Mouse (Mus musculus): ENCODE measurements around the gene Trak2. TPM values are rescaled to one million over a fixed set of nuclear protein-coding genes. Genes with fewer than 3 reads are reported as not detected.
"Not testable (repeated sequence)": the region's sequence is repeated elsewhere in the genome, so short reads cannot be mapped to it uniquely, and the experiment has no call there.

Trak2 gene
- polyA plus RNA-seq, 1 experiment: 35.7 TPM

DNA sequence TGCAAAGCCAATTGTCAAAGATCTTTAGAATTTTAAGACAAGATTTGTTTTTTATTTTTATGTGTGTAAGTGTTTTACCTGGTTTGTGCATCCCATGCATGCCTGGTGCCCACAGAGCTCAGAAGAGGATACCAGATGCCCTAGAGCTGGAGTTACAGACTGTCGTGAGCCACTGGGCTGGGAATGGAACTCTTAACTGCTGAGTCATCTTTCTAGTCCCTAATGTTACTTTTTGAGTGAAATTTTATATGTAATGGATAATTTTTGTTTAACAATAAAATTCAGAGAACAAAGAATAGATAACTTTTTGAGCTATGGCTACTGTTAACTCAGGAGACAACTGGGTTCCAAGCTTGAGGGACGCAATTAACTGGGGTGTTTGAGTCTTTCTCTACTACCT, 13.5 kb downstream of the Trak2 start:
- H3K4me1 ChIP-seq (ENCODE audit: control insufficient read depth, insufficient read depth, insufficient read length, low read length): peaks cover 29% of the 10 kb centered on the region

DNA sequence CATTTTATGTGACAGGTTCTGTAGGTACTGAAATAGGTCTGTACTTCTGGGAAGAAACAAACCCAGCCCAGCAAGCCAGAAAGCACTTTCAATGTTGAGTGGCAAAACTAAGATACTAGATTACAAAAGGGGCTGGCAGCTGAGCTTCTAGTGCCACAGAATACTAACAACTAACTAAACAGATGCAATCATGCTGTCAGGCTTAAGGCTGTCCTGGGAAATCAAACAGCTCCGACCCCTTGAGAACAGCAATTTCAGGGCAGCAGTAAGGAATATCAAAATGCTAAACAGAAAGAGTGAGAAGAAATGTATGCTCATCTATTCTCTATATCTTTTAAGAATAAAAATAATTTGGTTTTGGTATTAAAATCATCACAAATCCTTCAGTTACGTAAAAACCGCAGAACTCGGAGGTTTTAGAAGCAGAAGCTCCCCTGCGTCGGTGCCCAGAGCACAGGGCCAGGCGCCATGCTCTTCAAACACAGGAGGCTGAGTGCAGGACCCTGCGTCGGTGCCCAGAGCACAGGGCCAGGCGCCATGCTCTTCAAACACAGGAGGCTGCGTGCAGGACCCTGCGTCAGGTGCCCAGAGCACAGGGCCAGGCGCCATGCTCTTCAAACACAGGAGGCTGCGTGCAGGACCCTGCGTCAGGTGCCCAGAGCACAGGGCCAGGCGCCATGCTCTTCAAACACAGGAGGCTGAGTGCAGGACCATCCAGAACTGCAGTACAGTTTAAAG, 14.3 kb downstream of the Trak2 start:
- Histone ChIP-seq H3K27ac (replicated peaks; ENCODE audit: low read depth, low read length) (peak overlapping the region; percentile 36; the same call in 1 of the 2 replicates), H3K4me1 (ENCODE audit: control insufficient read depth, insufficient read depth, insufficient read length, low read length) (peaks cover 32% of the 10 kb centered on the region)
- not testable (repeated sequence) for H3K4me3 ChIP-seq (ENCODE audit: insufficient read depth, low read depth, low read length)

More for the DNA sequence above, 13.5 kb downstream of the Trak2 start:
- Histone ChIP-seq H3K27ac (replicated peaks; ENCODE audit: low read depth, low read length) (no peak overlapping the region), H3K4me3 (ENCODE audit: insufficient read depth, low read depth, low read length) (no peak overlapping the region)

DNA sequence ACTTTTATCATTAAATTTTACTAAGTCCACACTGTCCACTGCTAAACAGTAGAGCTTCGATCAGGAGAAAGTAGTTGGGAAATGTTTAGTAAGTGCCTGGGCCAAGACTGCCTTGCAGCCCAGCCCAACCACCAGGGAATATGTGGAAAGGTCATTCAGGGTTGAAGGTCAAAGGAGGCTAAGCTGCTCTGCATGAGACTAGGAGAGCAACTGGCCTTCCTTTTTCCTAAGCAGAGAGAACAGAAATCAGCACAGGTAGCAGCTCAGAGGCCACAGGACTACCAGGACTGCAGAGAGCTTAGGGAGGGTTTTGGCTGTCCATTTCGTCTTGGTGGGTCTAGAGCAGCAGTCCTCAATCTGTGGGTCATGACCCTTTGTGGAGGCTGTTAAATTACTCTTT, 15.3 kb downstream of the Trak2 start:
- H3K4me1 ChIP-seq (ENCODE audit: control insufficient read depth, insufficient read depth, insufficient read length, low read length): peaks cover 35% of the 10 kb centered on the region
- H3K4me3 ChIP-seq (ENCODE audit: insufficient read depth, low read depth, low read length): no peak overlapping the region
- peak overlapping the region; percentile 53 for H3K27ac ChIP-seq (replicated peaks; ENCODE audit: low read depth, low read length)

DNA sequence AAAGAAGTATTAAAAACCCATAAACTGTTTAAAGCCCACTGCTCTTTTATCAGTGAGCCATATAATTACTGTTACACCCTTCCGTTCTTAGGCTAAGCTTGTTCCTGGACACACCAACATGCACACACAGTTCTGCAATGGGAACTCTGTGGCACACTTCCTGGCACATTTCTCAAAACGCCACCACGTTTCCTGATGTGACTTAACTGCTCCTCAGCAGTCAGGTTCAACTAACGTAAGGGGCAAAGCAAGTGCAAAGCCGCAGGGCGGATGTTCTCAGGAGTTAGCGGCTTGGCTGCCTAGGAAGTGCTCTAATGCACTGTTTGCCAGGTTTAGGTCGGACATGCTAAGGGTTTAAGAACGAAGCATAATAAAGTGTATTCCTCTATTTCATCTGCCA, 17.0 kb downstream of the Trak2 start:
- no peak overlapping the region for H3K4me3 ChIP-seq (ENCODE audit: insufficient read depth, low read depth, low read length)
- H3K4me1 ChIP-seq (ENCODE audit: control insufficient read depth, insufficient read depth, insufficient read length, low read length): peaks cover 40% of the 10 kb centered on the region
- H3K27ac ChIP-seq (replicated peaks; ENCODE audit: low read depth, low read length): 0 out of 2 replicates have a peak overlapping the region, but pooled peaks have one; percentile 15

DNA sequence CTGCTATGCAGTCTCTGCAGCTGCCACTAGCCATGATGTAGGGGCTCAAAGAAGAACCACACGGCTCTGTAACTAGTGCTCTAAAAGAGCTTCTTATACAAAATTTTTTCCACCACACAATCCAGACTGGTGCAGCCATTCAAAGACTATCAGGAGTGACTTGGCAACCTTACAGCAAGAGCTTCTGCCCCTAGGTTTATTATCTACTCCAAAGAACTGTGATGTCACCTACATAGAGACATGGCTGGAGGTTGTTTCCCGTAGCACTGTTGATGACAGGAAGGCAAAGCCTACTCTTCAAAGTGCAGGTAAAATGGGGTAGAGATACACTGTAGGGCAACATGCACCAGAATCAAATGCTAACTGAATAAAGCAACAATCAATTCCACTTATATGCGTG, 17.5 kb downstream of the Trak2 start:
- Histone ChIP-seq H3K4me1 (ENCODE audit: control insufficient read depth, insufficient read depth, insufficient read length, low read length) (peaks cover 37% of the 10 kb centered on the region), H3K27ac (replicated peaks; ENCODE audit: low read depth, low read length) (no peak overlapping the region), H3K4me3 (ENCODE audit: insufficient read depth, low read depth, low read length) (no peak overlapping the region)

DNA sequence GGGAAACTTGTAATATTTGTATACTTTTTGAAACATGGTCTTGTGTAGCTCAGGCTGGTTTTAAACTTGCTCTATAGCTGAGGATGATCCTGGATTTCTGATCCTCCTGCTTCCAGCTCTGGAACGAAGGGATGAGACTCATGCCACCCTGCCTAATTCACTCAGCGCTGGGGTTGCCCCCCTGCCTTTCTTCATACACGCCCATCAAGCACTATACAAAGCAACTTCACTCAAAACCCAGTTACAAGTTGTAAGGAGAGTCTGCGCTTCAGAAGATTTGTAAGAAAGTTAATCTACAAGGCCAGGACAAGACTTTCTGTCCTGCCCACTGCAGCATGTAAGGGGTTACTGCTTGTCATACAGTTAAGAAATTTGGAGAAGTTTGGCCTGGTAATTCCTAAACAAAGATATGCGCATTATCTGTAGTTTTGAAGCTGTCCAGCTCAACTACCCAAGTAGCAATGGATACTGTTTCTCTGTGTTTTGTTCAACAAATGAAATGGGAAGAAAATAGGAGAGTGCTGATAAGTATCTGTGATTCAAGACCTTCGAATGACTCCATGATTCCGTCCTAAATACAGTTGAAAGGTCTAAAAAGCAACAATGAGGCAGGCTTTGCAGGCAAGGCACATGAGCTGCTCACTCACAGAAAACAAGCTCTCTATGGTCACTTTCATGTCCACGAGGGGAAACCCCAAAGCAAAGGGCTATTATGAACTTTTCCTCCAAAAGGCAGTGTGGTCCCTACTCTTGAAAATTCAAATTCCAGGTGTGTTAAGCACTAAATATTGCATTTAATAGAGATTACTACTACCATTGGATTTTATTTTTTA, 18.4 kb downstream of the Trak2 start:
- Histone ChIP-seq H3K27ac (replicated peaks; ENCODE audit: low read depth, low read length) (no peak overlapping the region; the same call in 1 of the 2 replicates), H3K4me3 (ENCODE audit: insufficient read depth, low read depth, low read length) (no peak overlapping the region), H3K4me1 (ENCODE audit: control insufficient read depth, insufficient read depth, insufficient read length, low read length) (peaks cover 35% of the 10 kb centered on the region)

DNA sequence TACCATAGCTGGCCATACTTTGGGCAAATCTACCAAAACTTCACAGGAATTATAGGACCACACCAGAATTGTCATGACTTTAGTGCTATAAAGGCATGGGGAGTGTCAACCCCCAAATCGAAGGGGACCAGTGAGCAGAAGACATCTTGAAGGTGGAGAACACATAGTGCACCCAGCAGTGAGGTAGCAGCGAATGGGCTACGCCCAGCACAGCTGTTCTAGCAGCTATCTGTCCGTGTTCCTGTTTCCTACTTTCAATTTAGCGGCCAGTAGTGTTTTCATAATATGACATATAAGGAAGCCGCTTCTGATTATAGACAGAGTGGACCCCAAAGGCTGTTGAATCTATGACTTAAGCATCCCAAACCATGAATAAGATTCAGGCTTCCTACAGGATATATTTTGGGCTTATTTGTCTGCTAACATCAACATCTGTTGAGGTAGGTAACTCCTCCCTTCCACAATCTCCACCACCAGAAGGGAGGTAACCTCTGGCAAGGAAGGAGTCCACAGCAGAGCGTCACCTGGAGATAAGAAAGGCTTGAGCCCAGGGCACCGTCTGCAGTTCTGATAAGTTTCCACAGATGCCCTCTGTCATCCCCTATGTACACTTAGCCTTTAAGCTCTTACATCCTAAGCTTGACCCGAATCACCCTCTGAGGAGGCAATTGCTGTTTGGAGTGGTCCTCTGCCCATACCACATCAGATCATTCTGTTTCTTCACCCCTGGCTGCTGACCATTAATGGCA, 19.4 kb downstream of the Trak2 start:
- H3K27ac ChIP-seq (replicated peaks; ENCODE audit: low read depth, low read length): peak overlapping the region; percentile 18; the same call in 1 of the 2 replicates
- no peak overlapping the region for H3K4me3 ChIP-seq (ENCODE audit: insufficient read depth, low read depth, low read length)
- H3K4me1 ChIP-seq (ENCODE audit: control insufficient read depth, insufficient read depth, insufficient read length, low read length): peaks cover 35% of the 10 kb centered on the region

DNA sequence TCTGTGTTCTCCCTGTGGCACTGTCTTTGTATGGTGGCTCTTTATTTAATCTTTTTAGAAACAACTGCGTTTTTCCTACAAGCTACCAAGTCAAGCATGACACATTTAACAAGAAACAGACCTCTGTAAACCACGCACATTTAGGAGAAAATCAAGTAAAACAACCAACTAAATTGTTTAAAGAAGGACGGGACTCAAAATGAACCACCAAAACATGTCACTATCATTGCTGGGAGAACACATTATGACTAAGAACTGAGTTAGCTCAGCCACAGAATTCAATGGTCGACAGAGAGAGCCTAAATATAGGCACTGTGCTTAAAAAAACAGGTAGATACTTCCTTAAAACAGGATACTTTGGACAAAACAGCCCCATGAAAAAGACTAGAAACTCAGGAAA, 20.2 kb downstream of the Trak2 start:
- peaks cover 29% of the 10 kb centered on the region for H3K4me1 ChIP-seq (ENCODE audit: control insufficient read depth, insufficient read depth, insufficient read length, low read length)
- peak overlapping the region; percentile 46 for H3K27ac ChIP-seq (replicated peaks; ENCODE audit: low read depth, low read length)
- H3K4me3 ChIP-seq (ENCODE audit: insufficient read depth, low read depth, low read length): no peak overlapping the region

DNA sequence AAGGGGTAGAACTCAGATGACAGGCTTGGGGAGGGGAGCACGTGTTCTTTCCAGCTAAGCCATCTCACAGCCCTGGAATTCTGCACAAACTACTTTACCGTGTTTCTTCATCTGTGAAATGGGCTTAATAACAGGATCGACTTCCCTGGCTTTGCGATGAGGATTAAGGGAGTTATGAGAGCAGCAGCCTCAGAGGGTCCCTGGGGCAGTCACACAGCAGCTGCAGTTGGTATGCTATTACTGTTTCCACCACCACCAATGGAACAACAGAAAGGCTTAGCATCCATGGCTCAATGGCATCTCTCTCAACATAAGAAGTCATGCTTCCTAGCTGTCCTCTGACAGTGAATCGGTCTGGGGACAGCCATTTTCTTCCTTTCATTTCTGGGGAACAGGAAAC, 20.7 kb downstream of the Trak2 start:
- Histone ChIP-seq H3K4me3 (ENCODE audit: insufficient read depth, low read depth, low read length) (no peak overlapping the region), H3K4me1 (ENCODE audit: control insufficient read depth, insufficient read depth, insufficient read length, low read length) (peaks cover 28% of the 10 kb centered on the region), H3K27ac (replicated peaks; ENCODE audit: low read depth, low read length) (peak overlapping the region; percentile 46)

DNA sequence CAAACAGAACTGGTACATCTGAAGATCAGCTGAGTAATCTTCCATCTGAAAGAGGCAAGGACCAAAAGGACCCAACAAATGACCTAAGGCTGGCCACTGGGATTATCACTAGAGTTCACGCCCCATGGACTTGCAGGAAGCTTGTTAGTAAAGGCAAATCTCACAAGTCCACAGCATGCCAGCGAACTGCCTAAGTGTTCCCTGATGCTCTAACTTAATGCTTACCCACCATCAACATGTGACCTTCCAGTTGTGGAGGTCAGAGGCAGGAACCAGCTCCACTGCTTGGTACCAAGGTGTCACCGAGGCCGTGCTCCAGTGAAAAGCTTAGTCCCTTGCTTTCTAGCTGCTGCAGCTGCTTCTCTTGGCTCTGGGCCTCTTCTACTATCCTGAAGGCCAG, 21.4 kb downstream of the Trak2 start:
- H3K27ac ChIP-seq (replicated peaks; ENCODE audit: low read depth, low read length): peak overlapping the region; percentile 46

DNA sequence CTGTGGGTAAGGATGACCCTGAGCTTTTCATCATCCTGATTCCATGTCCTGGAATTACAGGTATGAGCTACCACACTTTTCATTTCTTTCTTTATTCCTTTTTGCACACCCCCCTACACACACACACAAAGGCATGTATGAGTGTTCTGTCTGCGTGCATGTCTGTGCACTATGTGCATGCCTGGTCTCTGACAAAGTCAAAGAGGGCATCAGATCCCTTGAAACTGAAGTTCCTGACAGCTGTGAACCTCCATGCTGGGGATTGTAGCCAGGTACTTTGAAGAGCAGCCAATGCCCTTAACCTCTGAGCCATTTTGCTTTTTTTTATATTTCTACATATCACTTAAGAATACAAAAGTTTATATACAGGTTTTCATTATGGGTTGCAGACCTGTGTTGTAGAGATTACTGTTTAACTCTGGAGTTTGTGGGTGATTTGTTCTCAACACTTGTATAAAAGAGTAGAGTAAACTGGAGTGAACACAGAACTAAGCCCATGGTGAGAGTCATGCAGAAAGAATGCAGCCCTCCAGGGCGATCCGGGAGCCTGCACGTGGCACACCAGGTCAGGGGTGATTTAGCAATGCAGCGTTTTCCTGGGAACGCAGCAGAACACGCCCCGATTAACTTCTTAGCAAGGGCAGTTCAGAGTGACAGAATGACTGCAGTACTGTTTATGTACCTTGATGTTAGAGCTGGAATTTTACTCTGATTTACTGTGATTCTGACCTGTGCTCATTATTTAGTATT, 22.2 kb downstream of the Trak2 start:
- Histone ChIP-seq H3K4me3 (ENCODE audit: insufficient read depth, low read depth, low read length) (no peak overlapping the region), H3K4me1 (ENCODE audit: control insufficient read depth, insufficient read depth, insufficient read length, low read length) (peaks cover 20% of the 10 kb centered on the region), H3K27ac (replicated peaks; ENCODE audit: low read depth, low read length) (peak overlapping the region; percentile 50)

More for the DNA sequence above, 21.4 kb downstream of the Trak2 start:
- Histone ChIP-seq H3K4me1 (ENCODE audit: control insufficient read depth, insufficient read depth, insufficient read length, low read length) (peaks cover 22% of the 10 kb centered on the region), H3K4me3 (ENCODE audit: insufficient read depth, low read depth, low read length) (no peak overlapping the region)

DNA sequence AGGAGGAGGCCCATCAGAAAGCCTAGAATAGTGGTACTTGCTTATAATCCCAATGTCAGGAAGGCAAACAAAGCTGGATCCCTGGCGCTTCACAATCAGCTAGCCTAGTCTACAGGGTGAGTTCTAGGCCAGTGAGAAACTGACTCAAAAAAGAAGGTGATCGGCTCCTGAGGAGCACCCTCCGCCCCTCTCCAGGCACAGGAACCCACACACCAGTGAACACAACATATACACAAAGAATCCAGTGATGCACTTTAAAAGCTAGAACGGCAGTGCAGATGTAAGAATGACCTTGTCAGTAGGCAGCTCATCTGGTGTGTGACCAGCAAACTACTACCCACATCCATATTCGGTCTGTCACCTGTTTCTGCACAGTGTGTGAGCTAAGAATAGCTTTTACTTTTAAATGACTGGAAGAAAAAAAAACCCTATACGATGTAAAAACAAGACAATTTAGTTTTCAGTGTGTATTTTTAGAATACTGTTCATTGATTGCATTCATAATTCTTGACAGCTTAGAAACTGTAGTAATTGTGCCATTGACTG, 23.6 kb downstream of the Trak2 start:
- H3K27ac ChIP-seq (replicated peaks; ENCODE audit: low read depth, low read length): peak overlapping the region; percentile 70
- no peak overlapping the region for H3K4me3 ChIP-seq (ENCODE audit: insufficient read depth, low read depth, low read length)
- peaks cover 23% of the 10 kb centered on the region for H3K4me1 ChIP-seq (ENCODE audit: control insufficient read depth, insufficient read depth, insufficient read length, low read length)

DNA sequence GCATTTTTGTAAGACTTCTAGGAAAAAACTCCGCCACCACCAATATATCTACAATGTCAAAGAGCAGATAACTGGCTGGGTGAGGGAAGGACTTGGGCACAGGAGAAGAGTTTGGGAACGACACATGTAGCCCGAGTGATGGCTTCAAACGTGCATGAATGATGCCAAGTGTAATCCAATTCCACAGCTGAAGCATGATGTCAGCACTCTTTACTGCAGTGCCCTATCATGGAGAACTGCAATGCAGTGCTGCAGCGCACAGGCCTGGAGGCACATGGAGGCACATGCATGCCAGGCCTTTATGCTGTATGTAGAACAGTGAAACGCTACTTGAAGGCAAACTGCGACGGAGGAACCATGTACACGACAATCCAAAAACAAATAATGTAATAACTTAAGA, 26.5 kb downstream of the Trak2 start:
- Histone ChIP-seq H3K4me1 (ENCODE audit: control insufficient read depth, insufficient read depth, insufficient read length, low read length) (peaks cover 7% of the 10 kb centered on the region), H3K27ac (replicated peaks; ENCODE audit: low read depth, low read length) (no peak overlapping the region), H3K4me3 (ENCODE audit: insufficient read depth, low read depth, low read length) (no peak overlapping the region)

DNA sequence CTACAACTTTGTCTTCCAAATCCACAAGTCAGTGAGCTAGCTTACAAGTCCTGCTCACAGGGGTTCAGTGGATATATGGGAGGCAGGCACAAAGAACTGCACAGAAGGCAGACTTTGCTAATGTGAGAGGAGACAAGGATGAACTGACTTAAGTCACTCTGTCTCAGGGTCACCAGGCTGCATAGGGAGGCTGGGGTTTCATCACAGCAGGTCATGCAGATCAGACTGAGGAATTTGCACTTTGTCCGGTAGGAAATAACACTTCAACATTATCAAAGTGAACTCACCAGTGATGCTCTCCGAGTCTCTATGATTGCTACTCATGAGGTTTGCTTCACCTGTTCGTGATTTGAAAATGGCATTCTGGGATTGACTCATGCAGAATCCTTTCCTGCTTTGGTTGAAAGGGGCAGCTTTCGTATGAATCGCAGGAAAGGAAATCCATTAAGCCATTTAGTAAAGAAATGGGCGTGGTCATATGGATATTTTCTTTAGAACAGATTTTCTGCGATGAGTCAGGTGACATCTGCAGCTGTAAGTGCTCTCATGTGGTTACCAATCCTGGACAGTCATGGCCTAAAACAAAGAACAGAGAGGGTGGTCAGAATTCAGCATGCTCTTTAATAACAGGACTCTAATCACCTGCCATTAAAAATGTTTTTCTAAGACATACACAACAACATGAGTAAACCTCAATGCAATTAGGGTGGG, 27.1 kb downstream of the Trak2 start:
- Histone ChIP-seq H3K4me1 (ENCODE audit: control insufficient read depth, insufficient read depth, insufficient read length, low read length) (peaks cover 7% of the 10 kb centered on the region), H3K4me3 (ENCODE audit: insufficient read depth, low read depth, low read length) (no peak overlapping the region), H3K27ac (replicated peaks; ENCODE audit: low read depth, low read length) (no peak overlapping the region)
